Mouse (Mus musculus): Measurements from ENCODE around the gene Cdkn2d. TPM values are rescaled to one million over a fixed set of nuclear protein-coding genes. Genes with fewer than 3 reads are reported as not detected.
"Not testable (repeated sequence)": the region's sequence is repeated elsewhere in the genome, so short reads cannot be mapped to it uniquely, and the experiment has no call there.

Gene Cdkn2d
- polyA plus RNA-seq, 1 experiment: 53.2 TPM

DNA sequence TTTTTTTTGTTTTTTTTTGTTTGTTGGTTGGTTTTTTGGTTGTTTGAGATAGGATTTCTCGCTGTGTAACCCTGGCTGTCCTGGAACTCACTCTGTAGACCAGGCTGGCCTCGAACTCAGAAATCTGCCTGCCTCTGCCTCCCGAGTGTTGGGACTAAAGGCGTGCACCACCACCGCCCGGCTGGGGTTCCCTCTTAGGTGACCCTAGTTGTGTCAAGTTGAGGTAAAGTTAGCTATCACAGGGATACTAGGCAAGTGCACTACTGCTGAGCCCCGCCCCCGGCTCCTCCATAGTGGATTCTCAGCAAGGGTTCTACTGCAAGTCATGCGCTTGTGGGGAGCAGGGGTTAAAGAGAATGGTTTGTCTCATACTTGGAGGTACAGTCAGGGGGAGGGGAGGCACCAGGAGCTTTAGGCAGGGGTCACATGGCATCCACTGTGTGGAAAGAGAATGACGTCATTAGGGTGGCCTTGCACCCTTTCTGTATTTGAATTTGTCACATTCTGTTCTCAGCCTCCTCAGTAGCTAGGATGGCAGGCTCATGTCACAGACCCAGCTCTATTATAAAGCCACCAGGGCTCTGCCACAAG lies 38.6 kb upstream of the Cdkn2d start:
- Histone ChIP-seq H3ac (ENCODE audit: control insufficient read depth, insufficient read length) (no peak overlapping the region), H3K27me3 (ENCODE audit: control insufficient read depth, insufficient read depth, insufficient read length) (no peaks in the 10 kb centered on the region), H3K36me3 (ENCODE audit: control insufficient read depth, insufficient read depth) (no peaks in the 10 kb centered on the region), H3K4me2 (ENCODE audit: low read depth) (peak overlapping the region; percentile 12), H3K79me2 (ENCODE audit: control insufficient read depth, insufficient read depth) (peaks cover 38% of the 10 kb centered on the region), H3K4me3 (no peak overlapping the region)
- TF ChIP-seq MYOD1 (IDR thresholded peaks at IDR 0.05; ENCODE audit: control insufficient read depth in 1 of 3, insufficient read length in 2 of 3, low read depth in 2 of 3) (no peak), TCF3 (IDR thresholded peaks at IDR 0.05; ENCODE audit: insufficient read length, low read depth) (no peak), POLR2AphosphoS2 (IDR thresholded peaks at IDR 0.05; ENCODE audit: insufficient read length, low read depth) (no peak), MAX (IDR thresholded peaks at IDR 0.05; ENCODE audit: low read depth) (no peak)

DNA sequence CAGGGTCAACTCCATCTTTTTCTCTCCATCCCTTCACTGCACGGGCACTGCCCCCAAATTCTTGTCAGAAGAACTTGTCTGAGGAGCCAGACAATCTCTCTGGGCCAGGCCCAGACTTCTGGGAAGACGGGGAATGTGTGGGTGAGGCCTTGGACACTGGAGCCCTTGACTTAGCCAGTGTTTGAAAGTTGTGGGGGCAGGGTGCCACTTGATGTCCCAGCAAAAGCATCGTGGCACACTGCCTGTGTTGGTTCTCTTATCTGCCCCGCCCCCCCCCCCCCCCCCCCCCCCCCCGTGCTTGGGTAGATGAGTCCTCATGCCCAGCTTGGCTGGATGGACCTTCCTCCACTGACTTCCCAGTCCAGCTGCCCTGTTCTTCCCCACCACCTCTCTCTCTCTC lies 37.8 kb upstream of the Cdkn2d start:
- Histone ChIP-seq H3K36me3 (ENCODE audit: control insufficient read depth, insufficient read depth) (no peaks in the 10 kb centered on the region), H3ac (ENCODE audit: control insufficient read depth, insufficient read length) (no peak overlapping the region), H3K79me2 (ENCODE audit: control insufficient read depth, insufficient read depth) (peaks cover 46% of the 10 kb centered on the region), H3K4me3 (no peak overlapping the region), H3K27me3 (ENCODE audit: control insufficient read depth, insufficient read depth, insufficient read length) (no peaks in the 10 kb centered on the region), H3K4me2 (ENCODE audit: low read depth) (no peak overlapping the region)
- TF ChIP-seq MAX (IDR thresholded peaks at IDR 0.05; ENCODE audit: low read depth) (no peak), TCF12 (IDR thresholded peaks at IDR 0.05; ENCODE audit: insufficient read depth, poor library complexity, severe bottlenecking) (no peak), POLR2AphosphoS2 (IDR thresholded peaks at IDR 0.05; ENCODE audit: insufficient read length, low read depth) (no peak), USF1 (IDR thresholded peaks at IDR 0.05; ENCODE audit: low read depth) (no peak), TCF3 (IDR thresholded peaks at IDR 0.05; ENCODE audit: insufficient read length, low read depth) (no peak), E2F4 (IDR thresholded peaks at IDR 0.05; ENCODE audit: insufficient read depth) (no peak), REST (IDR thresholded peaks at IDR 0.05; ENCODE audit: insufficient read depth, insufficient read length) (no peak), MYOD1 (IDR thresholded peaks at IDR 0.05; ENCODE audit: control insufficient read depth in 1 of 3, insufficient read length in 2 of 3, low read depth in 2 of 3) (no peak), SRF (IDR thresholded peaks at IDR 0.05; ENCODE audit: control insufficient read depth, insufficient read length, low read depth) (no peak), POLR2A (IDR thresholded peaks at IDR 0.05; ENCODE audit: insufficient read length, low read depth) (no peak)

DNA sequence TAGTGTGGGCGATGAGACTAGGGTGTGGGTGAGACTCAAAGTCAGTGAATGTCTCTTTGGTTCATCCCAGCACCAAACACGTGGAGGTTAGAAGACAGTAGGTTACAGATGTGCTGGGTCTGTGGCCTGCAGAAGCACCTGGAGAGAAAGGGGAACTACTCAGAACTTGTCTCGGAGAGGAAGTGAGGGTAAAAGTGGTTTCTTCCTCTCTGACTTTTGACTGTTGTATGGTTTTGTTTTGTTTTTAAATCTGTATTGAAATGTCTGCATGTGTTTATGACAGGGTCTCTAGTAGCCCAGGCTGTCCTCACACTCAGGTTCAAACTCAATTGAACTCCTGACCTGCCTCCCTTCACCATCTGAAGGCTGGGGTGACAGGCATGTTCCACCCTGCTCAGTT lies 36.8 kb upstream of the Cdkn2d start:
- no peak overlapping the region for H3K4me3 ChIP-seq
- no peak overlapping the region for H3ac ChIP-seq (ENCODE audit: control insufficient read depth, insufficient read length)
- no peaks in the 10 kb centered on the region for H3K36me3 ChIP-seq (ENCODE audit: control insufficient read depth, insufficient read depth)
- TF ChIP-seq TCF3 (IDR thresholded peaks at IDR 0.05; ENCODE audit: insufficient read length, low read depth) (no peak), TCF12 (IDR thresholded peaks at IDR 0.05; ENCODE audit: insufficient read depth, poor library complexity, severe bottlenecking) (no peak), MAX (IDR thresholded peaks at IDR 0.05; ENCODE audit: low read depth) (no peak), MYOG (IDR thresholded peaks at IDR 0.05; ENCODE audit: control insufficient read depth in 1 of 3, insufficient read depth in 1 of 3, insufficient read length in 2 of 3, low read depth in 2 of 3) (no peak), SRF (IDR thresholded peaks at IDR 0.05; ENCODE audit: control insufficient read depth, insufficient read length, low read depth) (no peak), POLR2AphosphoS2 (IDR thresholded peaks at IDR 0.05; ENCODE audit: insufficient read length, low read depth) (no peak), REST (IDR thresholded peaks at IDR 0.05; ENCODE audit: insufficient read depth, insufficient read length) (no peak), MYOD1 (IDR thresholded peaks at IDR 0.05; ENCODE audit: control insufficient read depth in 1 of 3, insufficient read length in 2 of 3, low read depth in 2 of 3) (no peak), CEBPB (IDR thresholded peaks at IDR 0.05; ENCODE audit: insufficient read depth, poor library complexity, severe bottlenecking) (no peak), POLR2A (IDR thresholded peaks at IDR 0.05; ENCODE audit: insufficient read length, low read depth) (no peak), E2F4 (IDR thresholded peaks at IDR 0.05; ENCODE audit: insufficient read depth) (no peak), USF1 (IDR thresholded peaks at IDR 0.05; ENCODE audit: low read depth) (no peak)
- no peaks in the 10 kb centered on the region for H3K27me3 ChIP-seq (ENCODE audit: control insufficient read depth, insufficient read depth, insufficient read length)
- H3K4me2 ChIP-seq (ENCODE audit: low read depth): no peak overlapping the region
- H3K79me2 ChIP-seq (ENCODE audit: control insufficient read depth, insufficient read depth): peaks cover 56% of the 10 kb centered on the region

DNA sequence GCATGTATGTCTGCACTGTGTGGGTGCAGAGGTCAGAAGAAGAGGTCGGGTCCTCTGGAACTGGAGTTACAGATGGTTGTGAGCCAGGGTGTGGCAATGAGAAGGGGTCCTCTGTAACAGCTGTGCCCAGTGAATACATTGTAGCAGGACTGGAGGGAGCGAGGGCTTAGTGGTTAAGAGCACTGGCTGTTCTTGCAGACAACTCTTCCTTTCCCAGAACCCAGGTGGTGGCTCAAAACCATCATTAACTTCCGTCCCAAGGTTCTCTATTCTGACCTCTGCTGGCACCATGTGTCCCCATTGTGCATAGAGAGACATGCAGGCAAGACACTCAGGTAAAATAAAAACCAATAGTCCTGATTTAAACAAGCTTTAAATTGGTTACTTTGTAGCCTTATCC lies 36.4 kb upstream of the Cdkn2d start:
- Histone ChIP-seq H3K4me3 (no peak overlapping the region), H3K79me2 (ENCODE audit: control insufficient read depth, insufficient read depth) (peaks cover 60% of the 10 kb centered on the region), H3K36me3 (ENCODE audit: control insufficient read depth, insufficient read depth) (no peaks in the 10 kb centered on the region), H3ac (ENCODE audit: control insufficient read depth, insufficient read length) (no peak overlapping the region), H3K27me3 (ENCODE audit: control insufficient read depth, insufficient read depth, insufficient read length) (no peaks in the 10 kb centered on the region), H3K4me2 (ENCODE audit: low read depth) (no peak overlapping the region)
- no peak for TF ChIP-seq MAX (IDR thresholded peaks at IDR 0.05; ENCODE audit: low read depth)
- TF ChIP-seq POLR2AphosphoS2 (IDR thresholded peaks at IDR 0.05; ENCODE audit: insufficient read length, low read depth): no peak
- peak in 1 of 3 experiments; percentile 51 for TF ChIP-seq MYOG (IDR thresholded peaks at IDR 0.05; ENCODE audit: control insufficient read depth in 1 of 3, insufficient read depth in 1 of 3, insufficient read length in 2 of 3, low read depth in 2 of 3)
- TF ChIP-seq MYOD1 (IDR thresholded peaks at IDR 0.05; ENCODE audit: control insufficient read depth in 1 of 3, insufficient read length in 2 of 3, low read depth in 2 of 3): peak in 1 of 3 experiments; percentile 55
- no peak for TF ChIP-seq CEBPB (IDR thresholded peaks at IDR 0.05; ENCODE audit: insufficient read depth, poor library complexity, severe bottlenecking)
- TF ChIP-seq E2F4 (IDR thresholded peaks at IDR 0.05; ENCODE audit: insufficient read depth): no peak
- TF ChIP-seq USF1 (IDR thresholded peaks at IDR 0.05; ENCODE audit: low read depth): no peak
- TF ChIP-seq POLR2A (IDR thresholded peaks at IDR 0.05; ENCODE audit: insufficient read length, low read depth): no peak
- TF ChIP-seq TCF3 (IDR thresholded peaks at IDR 0.05; ENCODE audit: insufficient read length, low read depth): no peak

DNA sequence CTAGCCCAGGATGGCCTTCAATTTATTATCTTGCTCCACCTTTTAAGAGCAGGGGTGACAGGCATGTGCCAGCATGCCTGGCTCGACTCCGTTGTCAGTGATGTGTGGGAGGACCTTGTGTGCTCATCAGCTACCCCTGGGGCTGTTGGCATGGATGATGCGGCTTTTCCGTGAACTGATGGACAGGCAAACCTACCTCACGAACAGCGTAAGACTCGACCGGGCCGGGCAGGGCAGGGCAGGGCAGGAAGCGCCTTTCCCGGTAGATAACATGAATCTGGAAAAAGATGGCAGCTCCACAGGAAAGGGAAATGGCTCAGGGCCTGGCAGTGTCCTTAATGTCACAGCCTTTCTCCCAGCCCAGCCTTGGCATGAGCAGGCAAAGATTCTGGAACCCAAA lies 33.1 kb upstream of the Cdkn2d start:
- no peak overlapping the region for H3K4me3 ChIP-seq
- H3K27me3 ChIP-seq (ENCODE audit: control insufficient read depth, insufficient read depth, insufficient read length): no peaks in the 10 kb centered on the region
- TF ChIP-seq REST (IDR thresholded peaks at IDR 0.05; ENCODE audit: insufficient read depth, insufficient read length) (no peak), POLR2A (IDR thresholded peaks at IDR 0.05; ENCODE audit: insufficient read length, low read depth) (no peak), TCF12 (IDR thresholded peaks at IDR 0.05; ENCODE audit: insufficient read depth, poor library complexity, severe bottlenecking) (no peak), TCF3 (IDR thresholded peaks at IDR 0.05; ENCODE audit: insufficient read length, low read depth) (no peak), USF1 (IDR thresholded peaks at IDR 0.05; ENCODE audit: low read depth) (no peak), MYOD1 (IDR thresholded peaks at IDR 0.05; ENCODE audit: control insufficient read depth in 1 of 3, insufficient read length in 2 of 3, low read depth in 2 of 3) (no peak), MYOG (IDR thresholded peaks at IDR 0.05; ENCODE audit: control insufficient read depth in 1 of 3, insufficient read depth in 1 of 3, insufficient read length in 2 of 3, low read depth in 2 of 3) (no peak), MAX (IDR thresholded peaks at IDR 0.05; ENCODE audit: low read depth) (no peak), SRF (IDR thresholded peaks at IDR 0.05; ENCODE audit: control insufficient read depth, insufficient read length, low read depth) (no peak), E2F4 (IDR thresholded peaks at IDR 0.05; ENCODE audit: insufficient read depth) (no peak), POLR2AphosphoS2 (IDR thresholded peaks at IDR 0.05; ENCODE audit: insufficient read length, low read depth) (no peak), CEBPB (IDR thresholded peaks at IDR 0.05; ENCODE audit: insufficient read depth, poor library complexity, severe bottlenecking) (no peak)
- no peak overlapping the region for H3K4me2 ChIP-seq (ENCODE audit: low read depth)
- H3ac ChIP-seq (ENCODE audit: control insufficient read depth, insufficient read length): no peak overlapping the region
- H3K36me3 ChIP-seq (ENCODE audit: control insufficient read depth, insufficient read depth): no peaks in the 10 kb centered on the region
- peaks cover 56% of the 10 kb centered on the region for H3K79me2 ChIP-seq (ENCODE audit: control insufficient read depth, insufficient read depth)

DNA sequence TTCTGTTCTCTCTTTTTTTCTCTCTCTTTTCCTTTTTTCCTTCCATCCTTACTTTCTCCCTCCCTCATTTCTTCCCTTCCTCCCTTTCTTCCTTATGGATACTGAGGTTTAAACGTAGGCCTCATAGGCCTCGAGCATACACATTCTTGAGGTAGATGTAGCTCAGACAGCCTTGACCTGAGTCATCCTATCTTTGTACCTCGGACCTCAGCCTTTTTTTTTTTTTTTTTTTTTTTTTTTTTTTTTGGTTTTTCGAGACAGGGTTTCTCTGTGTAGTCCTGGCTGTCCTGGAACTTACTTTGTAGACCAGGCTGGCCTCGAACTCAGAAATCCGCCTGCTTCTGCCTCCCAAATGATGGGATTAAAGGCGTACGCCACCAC lies 31.7 kb upstream of the Cdkn2d start:
- H3K36me3 ChIP-seq (ENCODE audit: control insufficient read depth, insufficient read depth); H3K27me3 ChIP-seq (ENCODE audit: control insufficient read depth, insufficient read depth, insufficient read length); H3ac ChIP-seq (ENCODE audit: control insufficient read depth, insufficient read length); H3K4me2 ChIP-seq (ENCODE audit: low read depth); H3K4me3 ChIP-seq: not testable (repeated sequence)
- H3K79me2 ChIP-seq (ENCODE audit: control insufficient read depth, insufficient read depth): peaks cover 56% of the 10 kb centered on the region
